Mouse (Mus musculus) neural tube, embryonic 10.5 days (tissue): Measurements from ENCODE around the gene Trpv1.
A peak's percentile ranks its signal among the peaks of the same experiment; 100 is the strongest.

Experiments used
- DNase-seq: peaks from one replicate; pipeline ENCODE4 v3.0.0-alpha.2; 2017; ENCODE audit warnings: low spot score; ENCODE audit errors: extremely low spot score

The Trpv1 gene

DNA sequence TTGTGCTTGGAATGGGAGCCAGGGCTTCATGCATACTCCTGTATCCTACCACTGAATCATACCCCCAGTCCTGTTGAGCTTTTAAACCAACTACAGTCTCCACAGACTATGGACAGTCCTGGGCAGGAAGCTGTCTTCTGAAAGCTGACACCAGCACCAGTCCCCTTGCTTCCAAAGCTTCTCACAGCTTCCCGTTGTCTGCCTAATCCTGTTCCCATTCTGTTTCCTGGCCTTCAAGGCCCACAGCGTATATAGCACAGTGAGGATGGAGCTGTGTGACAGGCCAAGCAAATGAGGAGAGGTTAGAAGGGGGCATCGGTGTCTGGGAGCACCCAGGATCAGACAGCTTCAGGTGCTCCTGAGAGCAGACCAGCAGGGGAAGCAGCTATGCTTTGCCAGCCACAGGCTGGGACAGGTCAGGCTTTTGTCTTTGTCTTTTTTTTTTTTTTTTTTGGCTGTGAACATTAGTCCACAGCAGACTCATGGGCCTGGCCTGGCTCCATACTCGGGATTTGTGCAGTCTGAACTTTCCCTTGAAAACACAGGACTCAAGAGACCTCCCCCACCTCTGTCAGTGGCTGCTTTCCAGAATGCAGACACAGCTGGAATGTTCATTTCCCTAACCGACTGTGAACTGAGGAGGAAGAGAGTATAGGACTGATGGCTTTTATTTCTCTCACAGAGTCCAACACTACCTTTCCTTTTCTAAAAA lies 2.1 kb downstream of the Trpv1 start:
- no peak for DNase-seq

DNA sequence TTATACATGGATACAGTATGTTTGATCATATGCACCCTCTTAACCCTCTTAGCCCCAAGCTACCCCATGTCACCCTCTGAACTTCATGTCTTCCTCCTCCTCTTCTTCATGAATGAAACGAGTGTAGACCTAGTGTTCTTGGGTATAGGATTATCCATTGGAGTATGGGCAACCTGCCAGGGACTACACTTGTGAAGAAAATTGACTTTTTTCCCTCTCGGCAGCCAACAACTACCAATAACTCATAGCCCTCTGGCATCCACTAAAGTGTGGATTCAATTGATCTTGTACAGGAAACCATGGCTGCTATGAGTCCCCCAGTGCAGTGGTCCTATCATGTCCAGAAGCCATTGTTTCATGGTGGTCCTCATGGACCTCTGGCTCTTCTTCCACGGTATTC lies 2.6 kb downstream of the Trpv1 start:
- no peak for DNase-seq

DNA sequence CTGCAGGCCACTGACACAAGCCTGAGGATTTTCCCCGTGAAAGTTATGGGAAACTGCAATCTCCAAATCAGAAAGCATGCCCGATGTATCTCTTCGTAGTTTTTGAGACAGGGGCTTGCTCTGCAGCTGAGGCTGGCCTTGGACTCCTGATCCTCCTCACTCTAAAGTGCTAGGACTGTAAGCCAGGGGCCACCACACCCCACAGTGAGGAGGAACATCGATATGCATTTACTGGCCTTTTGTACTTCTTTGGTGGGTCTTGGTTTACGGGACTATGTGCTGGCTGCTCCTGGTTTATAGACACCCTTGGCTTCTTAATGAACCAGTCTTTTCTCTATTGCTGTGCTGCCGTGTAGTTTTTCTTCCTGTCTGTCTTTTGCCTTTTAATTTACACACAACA lies 8.1 kb downstream of the Trpv1 start:
- DNase-seq: no peak

DNA sequence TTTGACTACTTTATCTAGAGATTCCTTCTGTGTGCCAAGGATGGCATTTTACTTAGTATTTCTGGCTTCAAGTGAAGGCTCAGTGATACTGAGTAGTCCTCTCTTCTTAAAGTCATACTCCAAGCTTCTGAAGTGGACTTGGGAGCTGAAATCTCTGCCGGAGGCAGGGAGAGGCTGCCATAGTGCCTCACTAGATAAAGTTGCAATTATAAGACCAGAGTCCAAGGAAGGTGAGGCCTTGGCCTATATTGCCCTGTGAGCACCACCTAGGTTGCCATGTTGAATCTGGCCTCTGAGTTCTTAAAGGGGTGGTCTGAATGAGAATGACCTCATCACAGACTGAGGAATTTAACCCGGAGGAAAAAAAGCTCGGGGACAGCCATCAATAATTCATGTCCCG lies 8.7 kb downstream of the Trpv1 start:
- DNase-seq: no peak

DNA sequence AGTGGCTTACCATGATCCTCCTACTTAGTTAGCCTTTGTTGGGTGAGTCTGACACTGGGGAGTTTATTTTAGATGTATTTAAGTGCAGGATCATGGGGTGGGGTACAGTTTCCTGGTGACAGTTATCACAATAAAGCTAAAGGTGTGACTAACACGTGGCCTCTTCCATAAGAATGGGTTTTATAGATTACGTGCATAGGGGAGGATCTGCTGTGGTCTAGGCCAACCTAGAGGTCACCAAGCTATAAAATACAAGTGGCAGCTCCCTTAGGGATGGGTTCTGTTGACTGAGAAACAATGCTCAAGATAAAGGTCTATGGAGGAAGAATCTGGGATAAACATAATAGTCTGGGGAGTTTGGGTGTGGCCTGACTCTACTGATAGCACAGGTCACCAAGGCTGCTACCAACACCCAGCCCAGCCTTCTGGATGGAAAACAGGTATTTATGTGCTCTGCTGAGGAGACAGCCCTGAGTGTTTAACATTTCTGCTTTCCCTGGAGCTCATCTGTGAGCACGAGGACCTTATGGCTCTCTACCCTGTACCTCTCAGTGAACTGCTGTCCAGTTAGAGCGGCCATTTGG lies 23.4 kb downstream of the Trpv1 start:
- DNase-seq: no peak

DNA sequence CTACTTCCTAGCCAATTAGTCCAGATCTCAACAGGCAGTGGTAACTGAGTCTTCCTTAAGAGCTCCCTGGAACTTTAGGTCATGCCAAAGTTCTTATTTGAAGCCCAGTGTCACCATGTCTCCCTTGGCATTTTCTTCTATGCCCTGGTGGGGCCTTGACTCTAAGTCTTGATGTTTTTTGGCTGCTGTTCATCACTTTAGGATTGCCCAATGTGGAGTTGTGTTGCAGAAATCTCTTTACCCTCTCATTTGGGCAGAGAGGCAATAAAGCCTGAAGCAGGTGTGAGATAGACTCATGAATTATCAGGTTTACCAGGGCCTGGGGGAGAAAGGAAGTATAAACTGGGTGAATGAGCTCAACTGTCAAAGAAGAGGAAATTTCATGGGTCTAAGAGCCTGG lies 24.6 kb downstream of the Trpv1 start:
- DNase-seq: no peak

DNA sequence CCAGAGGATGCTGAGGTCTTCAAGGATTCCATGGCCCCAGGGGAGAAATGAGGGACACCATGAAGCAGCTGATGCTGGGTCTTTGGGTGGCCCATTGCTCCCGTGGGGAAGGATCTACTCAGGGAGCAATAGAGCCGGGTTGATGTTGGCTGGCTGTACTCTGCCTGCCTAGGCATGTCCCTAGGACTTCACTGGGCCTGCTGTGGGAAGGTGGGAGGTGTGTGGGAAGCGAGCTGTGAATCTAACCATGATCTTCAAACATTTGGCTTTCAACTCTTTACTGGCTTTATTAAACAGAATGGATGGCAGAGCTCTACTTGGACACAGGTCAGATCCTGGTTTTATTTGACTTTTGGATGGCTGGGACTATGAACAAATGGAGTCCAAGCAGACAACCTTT lies 26.4 kb downstream of the Trpv1 start:
- DNase-seq: no peak

DNA sequence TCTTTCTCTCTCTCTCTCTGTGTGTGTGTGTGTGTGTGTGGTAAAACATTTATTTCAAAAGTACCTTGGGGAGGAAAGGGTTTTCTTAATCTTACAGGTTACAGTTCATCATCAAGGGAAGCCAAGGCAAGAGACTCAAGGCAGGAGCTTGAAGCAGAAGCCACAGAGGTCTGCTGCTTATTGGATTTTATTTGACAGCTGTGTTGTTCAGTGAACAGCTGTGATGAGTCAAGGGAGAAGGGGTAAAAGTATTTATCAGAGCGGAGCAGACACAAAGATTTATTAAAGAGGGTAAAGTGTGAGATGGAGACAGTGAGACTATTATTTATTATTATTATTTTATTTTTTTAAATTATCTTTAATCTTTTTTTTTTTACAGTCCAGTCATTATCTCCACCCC lies 27.3 kb downstream of the Trpv1 start:
- DNase-seq: no peak

DNA sequence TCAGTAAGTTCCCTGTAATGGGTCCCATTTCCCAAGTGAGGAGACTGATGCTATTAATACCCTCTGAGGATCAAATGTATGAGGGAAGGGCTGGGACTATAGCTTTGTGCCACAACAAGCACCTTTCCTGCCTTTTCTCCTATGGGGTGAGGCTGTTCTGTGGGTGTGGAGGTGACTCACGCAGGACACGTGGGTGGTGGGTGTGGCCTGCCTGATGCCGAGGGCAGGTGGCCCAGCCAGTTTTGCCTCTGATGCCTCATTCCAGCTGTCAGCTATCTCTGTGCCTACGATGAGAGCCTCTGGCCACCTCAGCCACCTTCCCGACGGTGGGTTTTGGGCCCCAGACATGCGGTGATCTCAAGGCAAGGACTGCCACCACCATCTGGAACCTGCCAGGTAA lies 33.2 kb downstream of the Trpv1 start, which contains the start of gene Trpv3:
Gene Trpv3 (plus strand): TSS at position 122 of the 400 bp plus-strand sequence.
- no peak for DNase-seq

DNA sequence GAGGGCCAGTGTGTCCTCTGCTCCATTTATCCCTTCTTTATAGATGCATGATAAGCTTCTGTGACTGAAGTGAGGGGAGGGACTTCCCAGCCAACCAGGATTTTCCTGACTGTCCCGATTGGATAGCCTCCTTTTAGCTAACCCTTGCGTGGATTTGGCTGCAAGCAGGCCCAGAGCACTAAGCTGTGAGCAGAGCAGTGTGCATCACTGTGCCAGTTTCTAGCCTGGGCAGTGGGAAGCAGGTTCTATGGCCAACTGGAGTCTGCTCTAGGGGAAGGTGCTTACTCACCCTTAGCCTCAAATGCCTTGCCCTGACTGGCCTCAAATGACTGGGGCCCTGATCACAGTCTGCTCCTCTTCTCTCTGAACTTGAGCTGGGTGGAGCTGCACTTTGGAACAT lies 40.7 kb downstream of the Trpv1 start:
- DNase-seq: no peak

DNA sequence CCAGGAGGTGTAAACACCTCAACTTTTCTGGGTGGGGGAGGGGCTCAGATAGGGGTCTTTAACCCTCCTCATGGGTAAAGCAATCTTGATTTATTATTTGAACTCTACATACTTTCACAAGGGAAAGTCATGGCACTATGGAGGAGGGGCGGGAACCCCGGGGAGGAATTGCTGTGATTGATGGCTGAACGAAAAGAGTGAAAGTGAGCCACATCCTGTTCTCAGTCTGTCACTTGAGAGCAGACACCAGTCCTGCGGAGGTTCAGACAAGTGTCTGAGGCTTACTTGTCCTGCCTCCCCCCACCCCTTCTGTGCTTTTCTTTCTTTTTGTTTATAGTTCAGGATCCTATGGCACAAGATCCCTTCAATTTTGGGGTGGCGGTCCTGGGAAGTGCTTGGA lies 46.6 kb downstream of the Trpv1 start:
- DNase-seq: peak; percentile 17

DNA sequence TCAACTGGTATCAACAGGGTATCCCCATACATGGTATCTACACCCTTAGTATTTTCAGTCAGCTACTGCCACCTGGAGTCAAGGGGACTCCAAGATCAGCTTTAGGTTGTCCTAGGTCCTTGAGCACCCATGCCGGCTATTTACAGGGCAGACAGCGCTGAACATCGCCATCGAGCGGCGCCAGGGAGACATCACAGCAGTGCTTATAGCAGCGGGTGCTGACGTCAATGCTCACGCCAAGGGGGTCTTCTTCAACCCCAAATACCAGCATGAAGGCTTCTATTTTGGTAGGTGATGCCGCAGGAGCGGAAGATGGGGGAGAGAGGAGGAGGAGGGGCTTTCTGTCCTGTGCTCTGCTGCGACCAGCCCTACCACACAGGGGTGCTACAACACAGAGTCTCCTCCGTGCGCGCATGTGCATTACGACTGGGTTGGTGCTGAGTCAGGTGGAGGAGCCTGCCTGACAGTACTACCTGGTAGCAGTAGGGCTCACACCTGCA lies 47.5 kb downstream of the Trpv1 start:
- DNase-seq: peak; percentile 55

DNA sequence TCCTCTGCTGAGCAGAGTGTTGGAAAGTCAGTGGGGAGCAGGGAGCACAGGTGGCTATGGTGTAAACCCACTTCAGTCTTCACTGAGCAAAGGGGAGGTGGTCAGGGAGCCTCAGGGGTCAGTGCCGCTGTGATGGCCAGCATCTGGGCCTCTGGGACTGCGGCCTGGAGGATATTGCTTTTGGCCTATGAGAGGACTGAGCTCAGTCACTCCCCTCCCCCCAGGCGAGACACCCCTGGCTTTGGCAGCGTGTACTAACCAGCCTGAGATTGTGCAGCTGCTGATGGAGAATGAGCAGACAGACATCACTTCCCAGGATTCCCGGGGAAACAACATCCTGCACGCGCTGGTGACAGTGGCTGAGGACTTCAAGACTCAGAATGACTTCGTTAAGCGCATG lies 49.3 kb downstream of the Trpv1 start:
- no peak for DNase-seq

DNA sequence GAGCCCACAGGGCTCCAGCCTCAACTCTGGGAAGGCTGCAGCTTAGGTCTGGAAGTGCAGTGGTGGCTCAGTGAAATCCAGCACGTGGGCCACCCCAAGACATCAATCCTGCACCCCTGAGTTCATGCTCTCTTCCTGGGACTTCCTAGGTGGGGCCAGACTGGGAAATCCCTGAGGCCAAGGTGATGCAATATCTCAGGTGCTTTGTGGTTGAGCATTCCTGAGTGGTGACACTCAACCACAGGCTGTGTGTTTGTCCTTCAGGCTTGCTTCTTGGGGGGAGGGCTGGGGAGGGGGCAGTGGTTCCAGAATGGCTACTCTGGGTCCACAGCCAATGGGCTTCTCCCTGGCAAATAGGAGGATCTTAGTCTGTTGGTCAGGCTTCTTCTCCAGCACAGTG lies 49.8 kb downstream of the Trpv1 start:
- DNase-seq: no peak

DNA sequence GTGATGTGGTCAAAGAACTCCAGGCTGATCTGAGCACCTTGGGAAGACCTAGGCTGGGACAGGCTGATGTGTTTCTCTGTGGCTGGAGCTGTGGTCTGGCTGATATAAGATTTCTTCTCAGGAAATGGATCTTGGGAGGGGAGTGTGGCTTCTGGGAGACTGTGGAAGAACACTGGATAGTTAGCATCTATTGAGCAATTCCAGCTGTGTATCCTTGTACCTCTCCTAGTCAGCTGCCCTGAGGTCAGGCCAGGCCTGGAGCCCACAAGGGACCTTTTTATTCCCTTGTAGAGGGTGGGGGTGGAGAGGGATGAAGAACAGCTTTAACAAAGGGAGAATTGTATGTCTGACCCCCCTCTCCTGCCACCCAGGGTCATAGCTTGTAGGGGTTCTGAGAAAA lies 50.3 kb downstream of the Trpv1 start:
- no peak for DNase-seq

DNA sequence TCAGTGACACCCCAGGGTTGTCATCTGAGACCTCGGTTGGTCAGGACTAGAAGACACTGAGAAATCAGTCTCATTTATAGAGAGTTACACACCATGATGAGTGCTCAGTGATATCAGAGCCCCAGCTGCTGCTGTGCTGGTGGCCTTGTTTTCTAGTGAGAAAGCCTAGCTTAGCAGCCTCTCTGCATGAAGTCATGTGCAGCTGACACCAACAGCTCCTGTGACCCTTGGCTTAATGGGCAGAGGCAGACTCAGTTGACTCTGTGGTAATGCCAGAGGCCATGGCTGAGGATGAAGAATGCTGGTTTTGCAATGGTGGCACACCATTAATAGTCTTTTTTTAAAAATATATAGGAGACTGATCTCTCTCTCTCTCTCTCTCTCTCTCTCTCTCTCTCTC lies 55.5 kb downstream of the Trpv1 start:
- no peak for DNase-seq

DNA sequence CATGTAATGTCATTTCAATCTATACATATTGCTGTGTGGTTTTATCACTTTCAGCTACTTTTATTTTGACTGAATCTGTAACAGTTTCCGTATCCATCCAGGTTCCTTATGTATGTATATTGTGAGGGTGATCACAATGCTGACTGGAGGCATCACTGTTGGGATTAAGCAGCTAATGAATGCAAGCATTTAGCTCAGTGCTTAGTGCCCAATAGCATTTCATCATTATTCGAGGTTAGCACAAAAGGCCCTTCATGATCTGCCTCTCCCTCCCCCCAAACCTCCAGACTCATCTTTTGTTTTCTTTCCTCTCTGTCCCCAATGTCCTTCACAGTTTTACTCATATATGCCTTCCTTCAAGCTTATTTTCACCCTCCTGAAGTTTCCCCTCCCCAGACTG lies 69.0 kb downstream of the Trpv1 start:
- DNase-seq: no peak
